Mouse (Mus musculus) embryonic facial prominence, embryonic 15.5 days (tissue): ENCODE measurements at regions not wholly inside any gene's neighbourhood (a gene's known extent, or its start where the extent isn't known, plus 50 kb on each side); places are given as distances from the start of the nearest gene placed in this dataset.

Source experiments
- ATAC-seq: fragments of 200-750 bp; cut with Nextera tagmentation; 2 replicates; pipeline ENCODE4 v1.8.0; 2017; ENCODE audit warnings: low read depth, moderate TSS enrichment; ENCODE audit not compliant: insufficient number of reproducible peaks, low FRiP score, low TSS enrichment
- H3K27ac ChIP-seq: fragments of 300-500 bp; sonication (generic); replicated peaks from 2 replicates; pipeline ENCODE4 v1.5.1; 2015; ENCODE audit warnings: mild to moderate bottlenecking, inconsistent platforms
- H3K27me3 ChIP-seq: fragments of 300-500 bp; sonication (generic); 2 replicates; pipeline ENCODE4 v1.6.1; 2015; ENCODE audit warnings: inconsistent platforms
- H3K36me3 ChIP-seq: fragments of 300-500 bp; sonication (generic); 2 replicates; pipeline ENCODE4 v1.6.1; 2015; ENCODE audit warnings: mild to moderate bottlenecking, inconsistent platforms
- H3K4me1 ChIP-seq: fragments of 300-500 bp; sonication (generic); 2 replicates; pipeline ENCODE4 v1.6.1; 2015; ENCODE audit warnings: inconsistent platforms
- H3K4me2 ChIP-seq: fragments of 300-500 bp; sonication (generic); replicated peaks from 2 replicates; pipeline ENCODE4 v1.6.1; 2015; ENCODE audit warnings: mild to moderate bottlenecking, inconsistent platforms
- H3K4me3 ChIP-seq: fragments of 300-500 bp; sonication (generic); replicated peaks from 2 replicates; pipeline ENCODE4 v1.5.1; 2015; ENCODE audit warnings: mild to moderate bottlenecking, inconsistent platforms
- H3K9ac ChIP-seq: fragments of 300-500 bp; sonication (generic); 2 replicates; pipeline ENCODE4 v1.6.1; 2015; ENCODE audit warnings: inconsistent platforms
- H3K9me3 ChIP-seq: fragments of 300-500 bp; sonication (generic); replicated peaks from 2 replicates; pipeline ENCODE4 v1.6.1; 2016; ENCODE audit warnings: inconsistent platforms
- whole genome bisulfite sequencing: fragments of 180-500 bp; shearing (Covaris S2); methylation state at CpG from one replicate; pipeline ENCODE4 v1.1.7; 2015; 5-methylcytosine and 5-hydroxymethylcytosine counted together

DNA sequence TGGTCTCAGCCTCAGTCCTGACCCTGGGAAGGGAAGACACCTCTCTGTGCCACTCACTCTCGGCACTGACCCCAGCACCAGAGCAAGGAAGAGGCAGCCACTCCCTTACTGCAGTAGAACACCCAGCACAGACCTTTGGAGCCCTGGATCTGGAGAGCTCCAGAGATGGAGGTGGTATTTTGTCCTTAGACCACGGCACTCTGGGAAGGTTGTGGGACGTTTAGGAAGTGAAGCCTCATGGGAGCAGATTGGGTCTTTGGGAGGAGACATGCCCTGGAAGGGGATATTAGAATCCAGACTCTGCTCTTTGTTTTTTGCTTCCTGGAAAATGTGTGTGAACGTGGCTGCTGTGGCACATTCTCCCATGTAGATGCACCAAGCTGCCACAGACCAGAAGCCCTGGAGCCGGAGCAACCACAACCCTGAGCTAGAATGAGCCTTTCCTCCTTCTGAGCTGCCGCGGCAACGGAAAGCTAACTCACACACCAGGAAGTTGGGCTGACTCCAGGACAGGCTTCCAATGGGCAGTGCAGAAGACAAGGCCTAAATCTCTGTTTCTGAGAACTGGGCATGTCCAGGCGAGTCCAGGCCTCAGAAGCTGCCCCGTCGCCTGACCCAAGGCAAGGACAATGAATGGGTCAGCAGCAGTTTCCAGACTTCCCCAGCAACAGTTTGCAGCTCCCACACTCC lies 356.9 kb upstream of the Kcnab2 start:
- 65% methylated on average over 11 of the region's 11 CpGs for WGBS
- Histone ChIP-seq H3K4me2 (no peak overlapping the region), H3K4me3 (no peak overlapping the region)

DNA sequence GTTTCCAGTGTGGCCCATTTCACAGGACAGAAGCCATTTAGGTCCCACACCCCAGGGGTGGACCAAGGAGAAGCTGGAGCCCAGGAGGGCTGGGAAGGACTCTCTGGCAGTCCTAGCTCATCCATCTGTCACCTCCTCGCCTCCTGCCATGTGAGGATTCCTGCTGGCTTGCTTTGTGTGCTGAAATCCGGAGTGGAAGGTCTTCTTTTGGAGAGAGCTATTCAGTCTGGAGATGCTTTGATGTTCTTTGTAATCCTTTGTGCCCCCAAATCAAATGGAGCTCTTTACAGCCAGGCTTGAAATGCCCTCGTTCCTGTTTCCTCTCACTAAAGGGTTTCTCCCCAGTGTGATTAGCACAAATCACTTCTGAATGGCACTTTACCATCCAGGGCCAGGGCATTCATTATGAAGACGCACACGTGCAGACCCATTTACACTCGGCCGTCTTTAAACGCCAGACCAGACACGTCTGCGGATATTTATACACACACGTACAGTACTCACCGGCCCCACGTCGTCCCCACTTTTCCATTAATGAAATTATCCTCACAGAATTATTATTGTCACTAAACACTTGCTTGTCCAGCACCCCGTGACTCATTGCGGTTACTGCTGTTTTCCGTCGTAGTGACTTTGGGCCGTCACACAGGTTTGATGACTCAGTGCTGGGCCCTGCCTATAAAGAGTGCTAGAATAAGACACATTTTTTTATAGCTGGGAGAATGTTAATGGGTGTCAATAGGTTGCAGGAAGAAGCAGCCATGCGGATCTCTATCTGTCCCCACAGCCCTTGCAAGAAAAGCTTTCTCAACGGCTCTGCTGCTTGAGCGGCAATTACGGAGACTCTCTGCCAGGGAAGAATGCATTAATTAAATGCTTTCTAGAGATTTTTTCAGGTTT lies 356.0 kb upstream of the Kcnab2 start:
- Histone ChIP-seq H3K4me2 (no peak overlapping the region), H3K4me1 (no peaks in the 10 kb centered on the region), H3K27me3 (no peaks in the 10 kb centered on the region), H3K4me3 (no peak overlapping the region), H3K27ac (no peak overlapping the region), H3K36me3 (no peaks in the 10 kb centered on the region), H3K9me3 (0 out of 2 replicates have a peak, but pooled peaks cover 4% of the 10 kb centered on the region), H3K9ac (no peak overlapping the region)
- no peak for ATAC-seq
- 54% methylated on average over 23 of the region's 23 CpGs for WGBS

More for the DNA sequence above, 356.9 kb upstream of the Kcnab2 start:
- Histone ChIP-seq H3K9ac (no peak overlapping the region), H3K27me3 (no peaks in the 10 kb centered on the region), H3K4me1 (no peaks in the 10 kb centered on the region), H3K36me3 (no peaks in the 10 kb centered on the region), H3K27ac (no peak overlapping the region), H3K9me3 (0 out of 2 replicates have a peak, but pooled peaks cover 4% of the 10 kb centered on the region)
- ATAC-seq = no peak

DNA sequence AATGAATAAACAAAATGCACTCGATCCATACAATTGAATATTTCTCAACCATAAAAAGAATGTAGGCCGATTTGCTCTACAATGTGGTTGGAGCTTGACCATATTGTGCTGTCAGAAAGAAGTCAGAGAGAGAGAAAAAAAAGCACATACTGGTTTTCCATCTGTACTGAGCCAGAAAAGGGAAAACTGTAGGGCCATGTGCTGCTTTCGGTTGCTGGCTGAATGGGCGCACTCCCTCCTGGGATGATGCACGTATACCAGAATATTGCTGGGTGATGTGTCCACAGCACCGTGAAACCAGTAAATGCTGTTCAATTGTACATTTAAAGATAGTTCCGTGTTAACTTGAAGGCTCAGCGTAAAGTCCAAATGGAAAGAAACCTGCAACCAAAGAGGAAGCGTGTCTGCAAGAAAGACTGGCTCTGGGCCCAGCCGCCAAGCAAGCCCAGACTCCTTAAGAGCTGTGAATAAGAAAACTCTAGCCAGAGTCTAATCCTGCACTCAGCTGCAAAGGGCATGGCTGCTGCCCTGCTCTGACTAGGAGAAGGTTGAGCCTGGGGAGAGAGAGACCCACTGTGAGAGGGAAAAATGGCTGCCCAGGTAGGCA lies 355.2 kb upstream of the Kcnab2 start:
- Histone ChIP-seq H3K9me3 (peaks cover 10% of the 10 kb centered on the region), H3K4me2 (no peak overlapping the region), H3K27me3 (no peaks in the 10 kb centered on the region), H3K4me1 (no peaks in the 10 kb centered on the region), H3K9ac (no peak overlapping the region), H3K36me3 (no peaks in the 10 kb centered on the region), H3K4me3 (no peak overlapping the region), H3K27ac (no peak overlapping the region)
- no peak for ATAC-seq
- 82% methylated on average over 10 of the region's 10 CpGs for WGBS

GRCm38 (mm10) chr4:152825185-152825584 lies 347.5 kb upstream of the Kcnab2 start:
- H3K4me2 ChIP-seq = no peak overlapping the region
- no peaks in the 10 kb centered on the region for H3K4me1 ChIP-seq
- H3K36me3 ChIP-seq = no peaks in the 10 kb centered on the region
- H3K9me3 ChIP-seq = peaks cover 6% of the 10 kb centered on the region
- H3K4me3 ChIP-seq = no peak overlapping the region
- 29% methylated on average over 11 of the region's 12 CpGs for WGBS
- no peak for ATAC-seq
- H3K27me3 ChIP-seq = no peaks in the 10 kb centered on the region
- H3K9ac ChIP-seq = no peak overlapping the region
- no peak overlapping the region for H3K27ac ChIP-seq

- 67% methylated on average over 17 of the region's 17 CpGs for WGBS
- Histone ChIP-seq H3K36me3 (no peaks in the 10 kb centered on the region), H3K9ac (no peak overlapping the region), H3K4me1 (no peaks in the 10 kb centered on the region), H3K4me3 (no peak overlapping the region), H3K9me3 (no peaks in the 10 kb centered on the region), H3K27ac (no peak overlapping the region), H3K4me2 (no peak overlapping the region), H3K27me3 (no peaks in the 10 kb centered on the region)
- no peak for ATAC-seq
These were observed 338.6 kb upstream of the Kcnab2 start for GRCm38 (mm10) chr4:152816139-152816757.

DNA sequence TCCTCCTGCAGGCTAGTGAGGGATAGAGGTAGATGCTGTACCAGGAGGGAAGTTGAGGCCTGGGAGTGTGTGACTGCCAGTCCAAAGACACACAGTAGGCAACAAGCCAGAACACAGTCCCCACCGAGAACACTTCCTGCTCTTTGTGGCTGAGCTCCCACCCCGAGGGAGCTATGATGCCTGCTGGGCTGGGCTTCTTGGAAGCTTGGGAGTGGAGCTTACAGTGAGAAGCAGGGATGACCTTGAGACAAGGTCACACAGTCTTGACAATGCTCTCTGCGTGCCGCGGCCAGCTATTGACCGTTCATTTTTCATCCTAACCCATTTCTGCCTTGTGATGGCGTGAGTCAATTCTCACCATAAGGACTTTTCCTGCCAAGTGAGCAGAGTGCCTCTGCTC lies 328.9 kb upstream of the Kcnab2 start:
- Histone ChIP-seq H3K36me3 (no peaks in the 10 kb centered on the region), H3K4me3 (no peak overlapping the region), H3K27me3 (no peaks in the 10 kb centered on the region), H3K27ac (no peak overlapping the region), H3K4me1 (no peaks in the 10 kb centered on the region), H3K4me2 (no peak overlapping the region), H3K9me3 (no peaks in the 10 kb centered on the region), H3K9ac (no peak overlapping the region)
- no peak for ATAC-seq
- WGBS = 86% methylated on average over 7 of the region's 7 CpGs

DNA sequence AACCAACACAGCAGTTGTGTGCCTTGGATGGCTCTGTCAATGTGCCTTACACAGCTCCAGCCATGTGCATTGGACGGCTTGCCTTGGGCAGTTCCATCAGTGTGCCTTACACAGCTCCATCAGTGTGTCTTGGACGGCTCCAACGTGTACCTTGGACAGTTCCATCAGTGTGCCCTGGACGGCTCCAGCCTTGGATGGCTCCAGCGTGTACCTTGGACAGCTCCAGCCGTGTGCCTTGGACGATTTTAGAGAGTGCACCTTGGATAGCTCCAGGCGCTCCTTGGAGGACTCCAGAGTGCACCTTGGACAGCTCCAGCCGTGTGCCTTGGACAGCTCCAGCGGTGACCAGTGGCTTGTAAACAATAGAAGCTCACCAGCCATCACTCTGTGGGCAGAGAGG lies 321.7 kb upstream of the Kcnab2 start:
- H3K9ac ChIP-seq = no peak overlapping the region
- WGBS = 11% methylated on average over 10 of the region's 10 CpGs
- H3K4me1 ChIP-seq = no peaks in the 10 kb centered on the region
- H3K9me3 ChIP-seq = no peaks in the 10 kb centered on the region
- no peaks in the 10 kb centered on the region for H3K36me3 ChIP-seq
- H3K27me3 ChIP-seq = no peaks in the 10 kb centered on the region
- peak; percentile 83 for ATAC-seq
- no peak overlapping the region for H3K4me3 ChIP-seq
- no peak overlapping the region for H3K27ac ChIP-seq
- no peak overlapping the region for H3K4me2 ChIP-seq

GRCm38 (mm10) chr4:152788431-152788830 lies 310.8 kb upstream of the Kcnab2 start:
- no peak overlapping the region for H3K4me3 ChIP-seq
- no peak for ATAC-seq
- no peaks in the 10 kb centered on the region for H3K27me3 ChIP-seq
- no peaks in the 10 kb centered on the region for H3K9me3 ChIP-seq
- H3K36me3 ChIP-seq = no peaks in the 10 kb centered on the region
- H3K4me1 ChIP-seq = no peaks in the 10 kb centered on the region
- no peak overlapping the region for H3K4me2 ChIP-seq
- no peak overlapping the region for H3K9ac ChIP-seq
- no peak overlapping the region for H3K27ac ChIP-seq
- WGBS = 77% methylated on average over 7 of the region's 7 CpGs

- H3K4me1 ChIP-seq = no peaks in the 10 kb centered on the region
- H3K36me3 ChIP-seq = no peaks in the 10 kb centered on the region
- no peak overlapping the region for H3K9ac ChIP-seq
- no peak overlapping the region for H3K4me3 ChIP-seq
- ATAC-seq = no peak
- 94% methylated on average over 2 of the region's 2 CpGs for WGBS
- no peaks in the 10 kb centered on the region for H3K27me3 ChIP-seq
- no peak overlapping the region for H3K27ac ChIP-seq
- no peak overlapping the region for H3K4me2 ChIP-seq
- no peaks in the 10 kb centered on the region for H3K9me3 ChIP-seq
These were observed 307.3 kb upstream of the Kcnab2 start for GRCm38 (mm10) chr4:152784972-152785371.

DNA sequence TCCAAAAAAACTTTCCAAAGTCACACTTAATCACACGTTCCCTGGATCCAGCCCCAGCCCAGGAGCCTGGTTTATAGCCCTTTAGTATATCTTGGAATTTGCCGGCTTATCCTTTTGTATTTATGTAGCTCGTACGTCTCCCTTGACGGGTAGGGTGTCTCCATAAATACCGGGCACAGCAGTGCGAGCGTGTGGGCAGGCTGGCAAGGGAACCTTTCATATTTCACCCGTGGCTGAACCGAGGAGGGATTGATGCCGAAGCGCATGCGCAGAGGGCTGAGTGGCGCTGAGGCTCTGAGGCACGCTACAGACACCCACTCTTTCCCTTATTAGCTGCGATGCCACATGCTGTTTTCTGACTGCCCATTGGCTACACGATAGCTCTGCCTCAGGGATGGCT lies 301.9 kb upstream of the Kcnab2 start:
- H3K9me3 ChIP-seq = no peaks in the 10 kb centered on the region
- H3K27me3 ChIP-seq = no peaks in the 10 kb centered on the region
- no peak overlapping the region for H3K9ac ChIP-seq
- 85% methylated on average over 17 of the region's 17 CpGs for WGBS
- H3K27ac ChIP-seq = no peak overlapping the region
- no peak overlapping the region for H3K4me3 ChIP-seq
- H3K4me1 ChIP-seq = no peaks in the 10 kb centered on the region
- no peak for ATAC-seq
- H3K4me2 ChIP-seq = no peak overlapping the region
- H3K36me3 ChIP-seq = no peaks in the 10 kb centered on the region

GRCm38 (mm10) chr4:152775801-152776200 lies 298.1 kb upstream of the Kcnab2 start:
- no peaks in the 10 kb centered on the region for H3K4me1 ChIP-seq
- H3K4me3 ChIP-seq = no peak overlapping the region
- H3K27me3 ChIP-seq = no peaks in the 10 kb centered on the region
- H3K27ac ChIP-seq = no peak overlapping the region
- WGBS = 74% methylated on average over 6 of the region's 6 CpGs
- no peak overlapping the region for H3K4me2 ChIP-seq
- no peak for ATAC-seq
- H3K9ac ChIP-seq = no peak overlapping the region
- H3K36me3 ChIP-seq = no peaks in the 10 kb centered on the region
- no peaks in the 10 kb centered on the region for H3K9me3 ChIP-seq
